Mouse (Mus musculus): ENCODE results near the gene Safb2.

- no peak for TF ChIP-seq CTCF (IDR thresholded peaks at IDR 0.05; ENCODE audit: insufficient read depth, low read depth, low read length)
- TF ChIP-seq POLR2A (IDR thresholded peaks at IDR 0.05; ENCODE audit: insufficient read depth, low read depth, low read length) = no peak
Observed at GRCm38 (mm10) chr17:56593527-56594271, 9.3 kb upstream of the Safb2 start.

Measured in olfactory bulb, adult 2 months (tissue).